Mouse (Mus musculus) lung, postnatal 14 days (tissue): ENCODE measurements around the gene 2010300C02Rik.
"Not testable (repeated sequence)": the region's sequence is repeated elsewhere in the genome, so short reads cannot be mapped to it uniquely, and the experiment has no call there.

Experiments used
- DNase-seq: peaks from one replicate; pipeline ENCODE4 v3.0.0; 2021

2010300C02Rik gene

GRCm38 (mm10) chr1:37619542-37619941, 100.3 kb downstream of the 2010300C02Rik start:
- DNase-seq, result no peak

- no peak for DNase-seq
Measured at GRCm38 (mm10) chr1:37617047-37617446, 102.8 kb downstream of the 2010300C02Rik start.

- no peak for DNase-seq
Measured at GRCm38 (mm10) chr1:37616569-37616968, 103.3 kb downstream of the 2010300C02Rik start.

GRCm38 (mm10) chr1:37615290-37616040, 104.4 kb downstream of the 2010300C02Rik start:
- no peak for DNase-seq

- DNase-seq, result no peak
Measured at GRCm38 (mm10) chr1:37614836-37615235, 105.0 kb downstream of the 2010300C02Rik start.

- no peak for DNase-seq
Measured at GRCm38 (mm10) chr1:37614130-37614529, 105.8 kb downstream of the 2010300C02Rik start.

- no peak for DNase-seq
Measured at GRCm38 (mm10) chr1:37611032-37611431, 108.9 kb downstream of the 2010300C02Rik start.

- DNase-seq, result no peak
Measured at GRCm38 (mm10) chr1:37610242-37610641, 109.6 kb downstream of the 2010300C02Rik start.

GRCm38 (mm10) chr1:37605694-37606093, 114.2 kb downstream of the 2010300C02Rik start:
- DNase-seq, result not testable (repeated sequence)

- DNase-seq, result no peak
Measured at GRCm38 (mm10) chr1:37603206-37603605, 116.7 kb downstream of the 2010300C02Rik start.

- no peak for DNase-seq
Measured at GRCm38 (mm10) chr1:37602268-37602667, 117.6 kb downstream of the 2010300C02Rik start.

- DNase-seq, result no peak
Measured at GRCm38 (mm10) chr1:37601461-37601860, 118.4 kb downstream of the 2010300C02Rik start.

GRCm38 (mm10) chr1:37600640-37601175, 119.2 kb downstream of the 2010300C02Rik start:
- no peak for DNase-seq

GRCm38 (mm10) chr1:37598986-37599385, 120.9 kb downstream of the 2010300C02Rik start:
- no peak for DNase-seq

- not testable (repeated sequence) for DNase-seq
Measured at GRCm38 (mm10) chr1:37594812-37595211, 125.1 kb downstream of the 2010300C02Rik start.

GRCm38 (mm10) chr1:37585809-37586480, 133.9 kb downstream of the 2010300C02Rik start:
- DNase-seq, result peak; percentile 42

GRCm38 (mm10) chr1:37583795-37584464, 136.0 kb downstream of the 2010300C02Rik start:
- no peak for DNase-seq

- no peak for DNase-seq
Measured at GRCm38 (mm10) chr1:37583167-37583566, 136.7 kb downstream of the 2010300C02Rik start.

- DNase-seq, result no peak
Measured at GRCm38 (mm10) chr1:37579686-37580085, 140.2 kb downstream of the 2010300C02Rik start.

- DNase-seq, result peak; percentile 7
Measured at GRCm38 (mm10) chr1:37572528-37573272, 147.2 kb downstream of the 2010300C02Rik start.

GRCm38 (mm10) chr1:37568379-37568778, 151.5 kb downstream of the 2010300C02Rik start:
- no peak for DNase-seq

GRCm38 (mm10) chr1:37566754-37567153, 153.1 kb downstream of the 2010300C02Rik start:
- no peak for DNase-seq

- no peak for DNase-seq
Measured at GRCm38 (mm10) chr1:37566344-37566743, 153.5 kb downstream of the 2010300C02Rik start.
